Mouse (Mus musculus): Measurements from ENCODE around the gene Drd2. TPM values are rescaled to one million over a fixed set of nuclear protein-coding genes. Genes with fewer than 3 reads are reported as not detected.

Gene Drd2
- polyA plus RNA-seq, 1 experiment from 2014 or later, result 0.07 TPM

- H3K27me3 ChIP-seq (replicated peaks; ENCODE audit: control insufficient read depth, insufficient read depth, low read length), result no peaks in the 10 kb centered on the region
- no peak for DNase-seq (ENCODE audit: low spot score)
- H3K4me2 ChIP-seq (ENCODE audit: low read depth, low read length), result no peak overlapping the region
Observed at GRCm38 (mm10) chr9:49384041-49384440, 43.6 kb downstream of the Drd2 start.

GRCm38 (mm10) chr9:49384855-49385254, 44.4 kb downstream of the Drd2 start:
- Histone ChIP-seq H3K4me1 (ENCODE audit: control insufficient read depth, insufficient read depth, low read length) (no peaks in the 10 kb centered on the region), H3K36me3 (ENCODE audit: control insufficient read depth, insufficient read depth, low read length) (no peaks in the 10 kb centered on the region), H3K27ac (replicated peaks; ENCODE audit: low read depth, low read length) (no peak overlapping the region), H3K4me2 (ENCODE audit: low read depth, low read length) (no peak overlapping the region), H3K9me3 (ENCODE audit: control insufficient read depth, low read length) (no peaks in the 10 kb centered on the region), H3K9ac (ENCODE audit: low read depth, low read length) (no peak overlapping the region), H3K4me3 (ENCODE audit: low read depth, low read length) (no peak overlapping the region), H3K27me3 (replicated peaks; ENCODE audit: control insufficient read depth, insufficient read depth, low read length) (no peaks in the 10 kb centered on the region)
- DNase-seq (ENCODE audit: low spot score) (no peak), ATAC-seq (ENCODE audit: low read depth) (no peak)
- WGBS, result 91% methylated on average over 6 of the region's 6 CpGs

More at GRCm38 (mm10) chr9:49384041-49384440, 43.6 kb downstream of the Drd2 start:
- 74% methylated on average over 3 of the region's 3 CpGs for WGBS
- Histone ChIP-seq H3K4me1 (ENCODE audit: control insufficient read depth, insufficient read depth, low read length) (no peaks in the 10 kb centered on the region), H3K27ac (replicated peaks; ENCODE audit: low read depth, low read length) (no peak overlapping the region), H3K4me3 (ENCODE audit: low read depth, low read length) (no peak overlapping the region), H3K36me3 (ENCODE audit: control insufficient read depth, insufficient read depth, low read length) (no peaks in the 10 kb centered on the region), H3K9ac (ENCODE audit: low read depth, low read length) (no peak overlapping the region), H3K9me3 (ENCODE audit: control insufficient read depth, low read length) (no peaks in the 10 kb centered on the region)
- no peak for ATAC-seq (ENCODE audit: low read depth)

- Histone ChIP-seq H3K27me3 (replicated peaks; ENCODE audit: control insufficient read depth, insufficient read depth, low read length) (no peaks in the 10 kb centered on the region), H3K9me3 (ENCODE audit: control insufficient read depth, low read length) (no peaks in the 10 kb centered on the region), H3K36me3 (ENCODE audit: control insufficient read depth, insufficient read depth, low read length) (no peaks in the 10 kb centered on the region), H3K4me1 (ENCODE audit: control insufficient read depth, insufficient read depth, low read length) (no peaks in the 10 kb centered on the region), H3K27ac (replicated peaks; ENCODE audit: low read depth, low read length) (no peak overlapping the region), H3K9ac (ENCODE audit: low read depth, low read length) (no peak overlapping the region), H3K4me3 (ENCODE audit: low read depth, low read length) (no peak overlapping the region), H3K4me2 (ENCODE audit: low read depth, low read length) (no peak overlapping the region)
- ATAC-seq (ENCODE audit: low read depth) (no peak), DNase-seq (ENCODE audit: low spot score) (no peak)
- 40% methylated on average over 7 of the region's 7 CpGs for WGBS
Observed at GRCm38 (mm10) chr9:49385301-49385700, 44.9 kb downstream of the Drd2 start.

- 32% methylated on average over 11 of the region's 11 CpGs for WGBS
- Histone ChIP-seq H3K36me3 (ENCODE audit: control insufficient read depth, insufficient read depth, low read length) (no peaks in the 10 kb centered on the region), H3K9me3 (ENCODE audit: control insufficient read depth, low read length) (no peaks in the 10 kb centered on the region), H3K27ac (replicated peaks; ENCODE audit: low read depth, low read length) (no peak overlapping the region), H3K9ac (ENCODE audit: low read depth, low read length) (no peak overlapping the region), H3K4me1 (ENCODE audit: control insufficient read depth, insufficient read depth, low read length) (no peaks in the 10 kb centered on the region), H3K27me3 (replicated peaks; ENCODE audit: control insufficient read depth, insufficient read depth, low read length) (no peaks in the 10 kb centered on the region), H3K4me3 (ENCODE audit: low read depth, low read length) (no peak overlapping the region), H3K4me2 (ENCODE audit: low read depth, low read length) (no peak overlapping the region)
- no peak for DNase-seq (ENCODE audit: low spot score)
- ATAC-seq (ENCODE audit: low read depth), result no peak
Observed at GRCm38 (mm10) chr9:49386119-49386518, 45.7 kb downstream of the Drd2 start.

GRCm38 (mm10) chr9:49392242-49392641, 51.8 kb downstream of the Drd2 start:
- DNase-seq (ENCODE audit: low spot score), result peak; percentile 14

GRCm38 (mm10) chr9:49396006-49396405, 55.6 kb downstream of the Drd2 start:
- Histone ChIP-seq H3K27me3 (replicated peaks; ENCODE audit: control insufficient read depth, insufficient read depth, low read length) (no peaks in the 10 kb centered on the region), H3K27ac (replicated peaks; ENCODE audit: low read depth, low read length) (no peak overlapping the region), H3K9ac (ENCODE audit: low read depth, low read length) (no peak overlapping the region), H3K36me3 (ENCODE audit: control insufficient read depth, insufficient read depth, low read length) (no peaks in the 10 kb centered on the region), H3K4me2 (ENCODE audit: low read depth, low read length) (no peak overlapping the region), H3K4me1 (ENCODE audit: control insufficient read depth, insufficient read depth, low read length) (no peaks in the 10 kb centered on the region), H3K9me3 (ENCODE audit: control insufficient read depth, low read length) (no peaks in the 10 kb centered on the region), H3K4me3 (ENCODE audit: low read depth, low read length) (no peak overlapping the region)
- no peak for ATAC-seq (ENCODE audit: low read depth)
- no peak for DNase-seq (ENCODE audit: low spot score)

More at GRCm38 (mm10) chr9:49392242-49392641, 51.8 kb downstream of the Drd2 start:
- ATAC-seq (ENCODE audit: low read depth), result no peak
- Histone ChIP-seq H3K9ac (ENCODE audit: low read depth, low read length) (no peak overlapping the region), H3K9me3 (ENCODE audit: control insufficient read depth, low read length) (no peaks in the 10 kb centered on the region), H3K4me3 (ENCODE audit: low read depth, low read length) (no peak overlapping the region), H3K4me1 (ENCODE audit: control insufficient read depth, insufficient read depth, low read length) (no peaks in the 10 kb centered on the region), H3K36me3 (ENCODE audit: control insufficient read depth, insufficient read depth, low read length) (no peaks in the 10 kb centered on the region), H3K27ac (replicated peaks; ENCODE audit: low read depth, low read length) (no peak overlapping the region), H3K27me3 (replicated peaks; ENCODE audit: control insufficient read depth, insufficient read depth, low read length) (no peaks in the 10 kb centered on the region), H3K4me2 (ENCODE audit: low read depth, low read length) (no peak overlapping the region)
- WGBS, result 34% methylated on average over 2 of the region's 2 CpGs

- WGBS, result 49% methylated on average over 2 of the region's 2 CpGs
- H3K36me3 ChIP-seq (ENCODE audit: control insufficient read depth, insufficient read depth, low read length), result no peaks in the 10 kb centered on the region
- no peak for ATAC-seq (ENCODE audit: low read depth)
- H3K9me3 ChIP-seq (ENCODE audit: control insufficient read depth, low read length), result no peaks in the 10 kb centered on the region
- no peak overlapping the region for H3K4me3 ChIP-seq (ENCODE audit: low read depth, low read length)
- no peak overlapping the region for H3K27ac ChIP-seq (replicated peaks; ENCODE audit: low read depth, low read length)
- peak; percentile 61 for DNase-seq (ENCODE audit: low spot score)
- no peaks in the 10 kb centered on the region for H3K4me1 ChIP-seq (ENCODE audit: control insufficient read depth, insufficient read depth, low read length)
- no peak overlapping the region for H3K9ac ChIP-seq (ENCODE audit: low read depth, low read length)
- no peak overlapping the region for H3K4me2 ChIP-seq (ENCODE audit: low read depth, low read length)
- H3K27me3 ChIP-seq (replicated peaks; ENCODE audit: control insufficient read depth, insufficient read depth, low read length), result no peaks in the 10 kb centered on the region
Observed at GRCm38 (mm10) chr9:49403711-49404110, 63.3 kb downstream of the Drd2 start.

- Histone ChIP-seq H3K9me3 (ENCODE audit: control insufficient read depth, low read length) (no peaks in the 10 kb centered on the region), H3K4me3 (ENCODE audit: low read depth, low read length) (no peak overlapping the region), H3K4me1 (ENCODE audit: control insufficient read depth, insufficient read depth, low read length) (no peaks in the 10 kb centered on the region), H3K27ac (replicated peaks; ENCODE audit: low read depth, low read length) (no peak overlapping the region), H3K27me3 (replicated peaks; ENCODE audit: control insufficient read depth, insufficient read depth, low read length) (no peaks in the 10 kb centered on the region), H3K4me2 (ENCODE audit: low read depth, low read length) (no peak overlapping the region), H3K36me3 (ENCODE audit: control insufficient read depth, insufficient read depth, low read length) (no peaks in the 10 kb centered on the region), H3K9ac (ENCODE audit: low read depth, low read length) (no peak overlapping the region)
- ATAC-seq (ENCODE audit: low read depth), result no peak
- DNase-seq (ENCODE audit: low spot score), result no peak
- WGBS, result 87% methylated on average over 5 of the region's 5 CpGs
Observed at GRCm38 (mm10) chr9:49407028-49407427, 66.6 kb downstream of the Drd2 start.

- 77% methylated on average over 5 of the region's 5 CpGs for WGBS
- Histone ChIP-seq H3K9ac (ENCODE audit: low read depth, low read length) (no peak overlapping the region), H3K4me3 (ENCODE audit: low read depth, low read length) (no peak overlapping the region), H3K27me3 (replicated peaks; ENCODE audit: control insufficient read depth, insufficient read depth, low read length) (no peaks in the 10 kb centered on the region), H3K36me3 (ENCODE audit: control insufficient read depth, insufficient read depth, low read length) (no peaks in the 10 kb centered on the region), H3K4me2 (ENCODE audit: low read depth, low read length) (no peak overlapping the region), H3K27ac (replicated peaks; ENCODE audit: low read depth, low read length) (no peak overlapping the region), H3K9me3 (ENCODE audit: control insufficient read depth, low read length) (no peaks in the 10 kb centered on the region), H3K4me1 (ENCODE audit: control insufficient read depth, insufficient read depth, low read length) (no peaks in the 10 kb centered on the region)
- ATAC-seq (ENCODE audit: low read depth) (no peak), DNase-seq (ENCODE audit: low spot score) (no peak)
Observed at GRCm38 (mm10) chr9:49410621-49411020, 70.2 kb downstream of the Drd2 start.
